Mouse (Mus musculus) limb, embryonic 12.5 days (tissue): ENCODE measurements at regions not wholly inside any gene's neighbourhood (a gene's known extent, or its start where the extent isn't known, plus 50 kb on each side); places are given as distances from the start of the nearest gene placed in this dataset.

ENCODE experiments used
- ATAC-seq: fragments of 200-750 bp; cut with Nextera tagmentation; 2 replicates; pipeline ENCODE4 v1.8.0; 2017; ENCODE audit warnings: low read depth, moderate TSS enrichment; ENCODE audit not compliant: insufficient number of reproducible peaks, insufficient read depth, low FRiP score, low TSS enrichment
- H3K27ac ChIP-seq: fragments of 300-500 bp; sonication (generic); 2 replicates; pipeline ENCODE4 v1.5.1; 2016; ENCODE audit warnings: mild to moderate bottlenecking, moderate library complexity
- H3K27me3 ChIP-seq: fragments of 300-500 bp; sonication (generic); 2 replicates; pipeline ENCODE4 v1.6.1; 2016; ENCODE audit warnings: mild to moderate bottlenecking, moderate library complexity
- H3K36me3 ChIP-seq: fragments of 300-500 bp; sonication (generic); 2 replicates; pipeline ENCODE4 v1.6.1; 2016; ENCODE audit warnings: mild to moderate bottlenecking, moderate library complexity
- H3K4me1 ChIP-seq: fragments of 300-500 bp; sonication (generic); replicated peaks from 2 replicates; pipeline ENCODE4 v1.6.1; 2016
- H3K4me2 ChIP-seq: fragments of 300-500 bp; sonication (generic); 2 replicates; pipeline ENCODE4 v1.6.1; 2016; ENCODE audit warnings: mild to moderate bottlenecking, moderate library complexity
- H3K4me3 ChIP-seq: fragments of 300-500 bp; sonication (generic); replicated peaks from 2 replicates; pipeline ENCODE4 v1.5.1; 2016; ENCODE audit warnings: mild to moderate bottlenecking
- H3K9ac ChIP-seq: fragments of 300-500 bp; sonication (generic); replicated peaks from 2 replicates; pipeline ENCODE4 v1.6.1; 2016; ENCODE audit warnings: mild to moderate bottlenecking, moderate library complexity
- H3K9me3 ChIP-seq: fragments of 300-500 bp; sonication (generic); 2 replicates; pipeline ENCODE4 v1.6.1; 2016; ENCODE audit warnings: mild to moderate bottlenecking, moderate library complexity
- WGBS: fragments of 180-500 bp; shearing (Covaris S2); methylation state at CpG from one replicate; pipeline ENCODE4 v1.1.7; 2016; 5-methylcytosine and 5-hydroxymethylcytosine counted together

DNA sequence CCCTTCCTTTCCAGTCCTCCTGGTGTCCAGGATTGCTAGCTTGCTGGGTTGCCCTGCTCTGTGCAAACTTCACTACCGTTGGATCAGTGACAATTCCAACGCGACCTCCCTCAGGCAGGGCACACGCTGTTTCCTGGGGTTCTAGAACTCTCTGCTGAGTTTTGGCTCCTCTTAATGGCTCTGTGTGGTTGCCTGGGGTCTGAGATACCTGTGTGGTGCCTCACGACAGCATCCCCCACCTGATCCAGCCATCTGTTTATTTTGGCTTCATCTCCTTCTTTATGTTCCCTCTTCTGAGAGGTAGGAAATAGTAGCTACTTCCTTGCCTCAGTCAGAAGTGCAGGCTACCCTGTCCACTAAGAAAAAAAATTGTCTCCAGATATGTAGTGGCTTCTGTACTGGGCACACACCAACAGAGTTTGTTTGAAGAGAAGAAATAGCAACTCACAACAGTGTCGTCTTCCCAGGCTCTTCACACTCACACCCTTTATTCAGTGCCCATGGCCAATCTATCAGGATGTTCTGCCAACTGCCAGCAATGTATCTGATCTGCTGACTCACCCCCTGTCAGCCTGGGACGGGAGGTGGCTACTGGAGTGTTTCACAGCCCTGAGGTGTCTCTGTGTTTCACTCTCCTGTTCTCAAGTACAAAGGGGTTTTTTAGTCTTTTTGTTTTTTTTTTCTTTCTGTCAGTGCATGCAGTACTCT lies 544.1 kb downstream of the Bnc2 start:
- Histone ChIP-seq H3K9ac (no peak overlapping the region), H3K4me1 (peaks cover 24% of the 10 kb centered on the region), H3K36me3 (no peaks in the 10 kb centered on the region), H3K27ac (no peak overlapping the region), H3K9me3 (no peaks in the 10 kb centered on the region), H3K4me2 (no peak overlapping the region), H3K4me3 (no peak overlapping the region), H3K27me3 (peaks cover 3% of the 10 kb centered on the region; the same call in 1 of the 2 replicates)
- WGBS = 68% methylated on average over 7 of the region's 7 CpGs
- no peak for ATAC-seq

DNA sequence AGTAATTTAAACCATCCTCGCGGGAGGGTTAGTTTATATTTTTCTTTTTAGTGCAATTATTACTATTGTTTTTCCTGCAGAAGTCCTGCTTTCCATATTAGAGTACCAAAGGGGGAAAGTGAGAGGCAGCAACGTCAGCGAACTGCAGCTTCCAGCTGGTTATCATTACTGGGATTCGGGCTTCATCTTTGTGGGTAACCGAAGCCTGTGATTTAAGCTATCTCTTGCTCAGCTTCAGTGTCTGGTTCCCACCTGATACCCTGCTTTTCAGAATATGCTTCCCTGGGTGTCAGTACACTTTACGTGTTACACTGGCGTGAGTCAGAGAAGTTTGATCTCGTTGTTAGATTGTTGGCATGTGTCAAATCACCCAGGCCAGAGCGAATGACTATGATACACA lies 539.3 kb downstream of the Bnc2 start:
- H3K27ac ChIP-seq = peak overlapping the region; percentile 62
- WGBS = 38% methylated on average over 10 of the region's 10 CpGs
- peaks cover 6% of the 10 kb centered on the region; the same call in 1 of the 2 replicates for H3K9me3 ChIP-seq

DNA sequence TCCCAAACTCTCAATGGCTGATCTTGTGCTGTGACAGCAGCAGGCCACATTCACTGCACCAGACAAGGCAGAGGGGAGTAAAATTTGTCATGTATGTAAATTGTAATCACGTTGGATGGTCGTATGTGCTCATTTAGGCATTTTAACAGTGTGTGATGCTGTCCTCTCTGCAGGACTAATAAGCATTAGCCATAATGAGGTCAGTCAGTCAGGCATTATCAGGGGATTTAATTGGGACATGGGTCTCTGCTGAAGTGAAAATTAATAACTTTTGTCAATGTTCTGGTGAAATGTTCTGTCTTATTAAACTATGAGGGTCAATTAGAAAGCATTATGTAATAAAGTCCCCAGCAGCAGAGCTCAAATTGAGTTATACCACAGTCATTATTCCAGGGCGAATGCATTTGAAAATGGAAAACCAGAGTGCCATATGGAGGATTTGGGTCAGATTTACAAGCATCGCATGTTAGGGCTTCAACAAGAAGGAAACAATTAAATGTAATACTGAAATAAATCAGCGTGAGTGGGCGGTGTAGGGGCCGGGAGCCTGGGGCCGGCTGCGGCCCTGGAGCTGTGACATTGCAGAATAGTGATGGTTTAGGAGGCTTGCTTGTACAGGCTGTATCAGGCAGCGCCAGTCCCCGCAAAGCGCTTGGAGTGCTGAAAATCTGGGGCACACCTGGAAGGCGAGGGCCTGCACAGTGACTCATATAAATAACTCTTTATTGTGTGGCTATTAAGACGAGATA lies 537.7 kb downstream of the Bnc2 start:
- peaks cover 48% of the 10 kb centered on the region for H3K4me1 ChIP-seq
- peak overlapping the region; percentile 66 for H3K27ac ChIP-seq
- WGBS = 10% methylated on average over 14 of the region's 14 CpGs
- no peaks in the 10 kb centered on the region for H3K36me3 ChIP-seq
- H3K9me3 ChIP-seq = peaks cover 12% of the 10 kb centered on the region; the same call in 1 of the 2 replicates
- H3K4me3 ChIP-seq = no peak overlapping the region
- H3K9ac ChIP-seq = no peak overlapping the region
- H3K4me2 ChIP-seq = 0 out of 2 replicates have a peak overlapping the region, but pooled peaks have one; percentile 6
- peaks cover 9% of the 10 kb centered on the region; the same call in 1 of the 2 replicates for H3K27me3 ChIP-seq
- peak; percentile 95 for ATAC-seq

More for the DNA sequence above, 539.3 kb downstream of the Bnc2 start:
- Histone ChIP-seq H3K9ac (no peak overlapping the region), H3K4me2 (0 out of 2 replicates have a peak overlapping the region, but pooled peaks have one; percentile 13), H3K4me3 (no peak overlapping the region), H3K4me1 (peaks cover 48% of the 10 kb centered on the region), H3K36me3 (no peaks in the 10 kb centered on the region), H3K27me3 (peaks cover 10% of the 10 kb centered on the region; the same call in 1 of the 2 replicates)
- no peak for ATAC-seq

DNA sequence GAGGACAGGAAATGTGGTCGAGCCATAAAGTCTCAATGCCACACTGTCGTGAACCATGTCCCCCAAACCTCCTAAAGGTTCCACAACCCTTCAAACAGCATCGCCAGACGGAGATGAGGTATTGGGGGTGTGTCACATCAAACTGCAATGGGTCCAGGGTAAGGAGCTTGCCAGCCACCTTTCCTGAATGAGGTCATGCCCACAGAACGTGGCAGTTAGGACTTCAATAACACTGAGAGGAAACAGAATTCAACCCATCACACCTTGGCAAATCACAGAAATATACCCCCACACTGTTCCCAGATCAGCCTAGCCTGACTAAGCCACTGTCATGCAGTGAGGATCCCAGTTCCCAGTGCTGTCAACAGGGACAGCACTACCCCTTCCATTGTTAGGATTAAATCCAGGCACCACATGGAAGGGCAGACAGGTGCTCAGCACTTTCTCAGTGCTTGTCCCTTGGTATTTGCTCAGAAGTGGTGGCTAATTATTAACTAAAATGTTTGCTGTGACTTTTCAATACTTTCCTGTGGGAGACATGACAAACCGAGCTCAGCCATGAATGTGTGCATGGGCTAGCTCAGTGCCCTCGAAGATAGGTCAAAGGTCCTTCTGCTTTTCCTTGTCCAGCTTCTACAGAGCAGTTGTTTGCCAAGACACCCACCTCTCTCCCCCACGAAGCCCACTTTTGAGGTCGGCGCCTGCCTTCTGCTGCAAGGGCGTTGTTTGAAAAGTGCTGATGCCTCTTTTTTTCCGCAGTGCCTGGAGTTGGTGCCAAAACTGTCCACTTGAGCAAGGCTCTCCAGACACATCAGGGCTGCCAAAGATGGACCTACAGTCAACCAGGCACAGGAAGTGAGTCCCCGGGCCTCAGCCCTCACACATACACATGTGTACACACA lies 525.7 kb downstream of the Bnc2 start:
- no peak overlapping the region for H3K9ac ChIP-seq
- H3K4me3 ChIP-seq = no peak overlapping the region
- no peaks in the 10 kb centered on the region for H3K9me3 ChIP-seq
- H3K27ac ChIP-seq = no peak overlapping the region
- no peaks in the 10 kb centered on the region for H3K36me3 ChIP-seq
- 84% methylated on average over 13 of the region's 13 CpGs for WGBS
- H3K4me1 ChIP-seq = peaks cover 24% of the 10 kb centered on the region
- H3K4me2 ChIP-seq = no peak overlapping the region
- ATAC-seq = no peak
- no peaks in the 10 kb centered on the region for H3K27me3 ChIP-seq

DNA sequence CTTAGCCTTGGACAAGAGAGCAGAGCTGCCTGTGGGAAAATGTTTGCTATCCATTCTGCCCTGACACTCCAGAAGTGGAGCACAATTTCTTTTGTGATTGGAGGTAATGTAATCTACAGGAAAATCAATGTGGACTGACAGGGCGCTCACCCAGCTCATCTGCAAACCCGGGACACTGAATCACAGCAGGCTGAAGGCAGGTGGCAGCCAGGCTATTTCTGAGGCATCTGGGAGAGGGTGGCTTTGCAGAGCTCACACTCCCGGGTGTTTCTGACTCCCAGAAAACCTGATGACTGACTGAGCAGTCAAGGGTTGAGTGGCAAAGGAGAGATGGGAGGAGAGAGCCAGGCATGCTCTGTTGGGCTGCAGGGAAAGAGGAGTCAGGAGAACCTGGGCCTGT lies 524.4 kb downstream of the Bnc2 start:
- H3K4me1 ChIP-seq = peaks cover 24% of the 10 kb centered on the region
- no peaks in the 10 kb centered on the region for H3K27me3 ChIP-seq
- no peak for ATAC-seq
- no peak overlapping the region for H3K4me2 ChIP-seq
- H3K9me3 ChIP-seq = no peaks in the 10 kb centered on the region
- no peak overlapping the region for H3K27ac ChIP-seq
- no peaks in the 10 kb centered on the region for H3K36me3 ChIP-seq
- 39% methylated on average over 3 of the region's 3 CpGs for WGBS
- H3K9ac ChIP-seq = no peak overlapping the region
- H3K4me3 ChIP-seq = no peak overlapping the region

DNA sequence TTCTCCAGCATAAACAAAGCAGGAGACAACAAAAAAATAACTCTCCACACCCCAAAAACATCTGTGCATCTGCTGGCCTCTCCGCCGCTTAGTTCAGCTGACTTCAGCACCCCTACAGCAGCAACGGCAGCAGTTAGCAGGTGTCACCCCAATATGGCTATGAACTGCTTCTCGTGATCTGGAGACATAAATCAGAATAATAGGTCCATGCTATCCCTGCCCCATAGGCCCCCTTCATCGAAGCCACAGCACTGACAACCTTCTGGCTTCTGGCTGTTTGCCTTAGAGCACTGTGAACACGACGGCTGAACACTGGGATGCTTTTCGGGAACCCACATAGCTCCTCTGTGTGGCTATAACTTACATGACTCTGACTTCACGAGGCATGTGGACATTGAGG lies 523.8 kb downstream of the Bnc2 start:
- 0 out of 2 replicates have a peak, but pooled peaks have one; percentile 35 for ATAC-seq
- Histone ChIP-seq H3K9me3 (no peaks in the 10 kb centered on the region), H3K27me3 (no peaks in the 10 kb centered on the region), H3K36me3 (no peaks in the 10 kb centered on the region), H3K9ac (no peak overlapping the region), H3K27ac (peak overlapping the region; percentile 57; the same call in 1 of the 2 replicates), H3K4me3 (no peak overlapping the region), H3K4me1 (peaks cover 24% of the 10 kb centered on the region), H3K4me2 (no peak overlapping the region)
- WGBS = 49% methylated on average over 9 of the region's 9 CpGs

DNA sequence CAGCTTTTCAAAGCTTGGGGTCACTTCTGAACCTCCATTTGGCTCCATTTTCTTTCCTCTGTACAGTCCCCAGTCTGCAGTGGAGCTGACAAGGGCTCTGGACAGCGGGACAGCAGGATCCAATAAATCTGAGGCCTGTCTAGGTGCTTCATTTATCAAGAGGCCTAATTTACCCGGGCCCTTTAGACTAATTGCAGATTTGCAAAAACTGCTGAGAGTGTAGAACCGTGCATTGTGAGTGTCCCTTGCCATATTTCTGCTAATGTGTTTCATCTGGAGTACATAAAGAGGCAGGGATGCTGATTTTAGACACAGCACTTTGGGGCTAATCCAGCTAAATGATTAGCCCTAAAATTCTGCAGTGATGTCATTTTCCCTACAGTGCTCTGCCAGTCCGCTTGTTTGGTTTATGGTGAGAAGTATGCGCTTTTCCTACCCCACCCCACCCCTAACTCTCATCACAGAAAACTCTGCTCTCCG lies 523.1 kb downstream of the Bnc2 start:
- 16% methylated on average over 6 of the region's 6 CpGs for WGBS
- Histone ChIP-seq H3K27ac (peak overlapping the region; percentile 57), H3K4me2 (no peak overlapping the region)

DNA sequence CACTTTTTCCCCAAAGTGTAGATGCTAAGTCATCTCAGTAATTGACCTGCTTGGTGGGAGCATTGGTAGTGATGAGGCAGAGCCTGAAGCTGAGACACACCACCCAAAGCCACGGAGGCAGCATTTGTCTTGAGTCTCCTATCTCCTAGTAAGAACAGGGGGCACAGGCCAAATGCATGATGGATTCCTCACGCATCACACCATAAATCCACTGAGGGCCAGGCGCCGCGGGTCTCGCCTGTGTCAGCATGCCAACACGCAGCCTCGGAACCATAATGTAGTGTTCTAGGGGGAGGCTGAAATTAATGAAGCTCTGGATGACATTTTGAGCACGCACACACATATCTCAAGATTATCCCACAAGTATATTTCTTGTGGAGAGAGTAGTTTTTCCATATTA lies 521.5 kb downstream of the Bnc2 start:
- Histone ChIP-seq H3K9ac (no peak overlapping the region), H3K4me3 (no peak overlapping the region), H3K4me2 (no peak overlapping the region), H3K36me3 (no peaks in the 10 kb centered on the region), H3K9me3 (no peaks in the 10 kb centered on the region), H3K27me3 (no peaks in the 10 kb centered on the region), H3K4me1 (peaks cover 38% of the 10 kb centered on the region), H3K27ac (no peak overlapping the region)
- WGBS = 86% methylated on average over 9 of the region's 9 CpGs
- ATAC-seq = no peak

More for the DNA sequence above, 523.1 kb downstream of the Bnc2 start:
- ATAC-seq = 0 out of 2 replicates have a peak, but pooled peaks have one; percentile 30
- Histone ChIP-seq H3K36me3 (no peaks in the 10 kb centered on the region), H3K27me3 (no peaks in the 10 kb centered on the region), H3K4me1 (peaks cover 24% of the 10 kb centered on the region), H3K4me3 (no peak overlapping the region), H3K9ac (no peak overlapping the region), H3K9me3 (no peaks in the 10 kb centered on the region)

DNA sequence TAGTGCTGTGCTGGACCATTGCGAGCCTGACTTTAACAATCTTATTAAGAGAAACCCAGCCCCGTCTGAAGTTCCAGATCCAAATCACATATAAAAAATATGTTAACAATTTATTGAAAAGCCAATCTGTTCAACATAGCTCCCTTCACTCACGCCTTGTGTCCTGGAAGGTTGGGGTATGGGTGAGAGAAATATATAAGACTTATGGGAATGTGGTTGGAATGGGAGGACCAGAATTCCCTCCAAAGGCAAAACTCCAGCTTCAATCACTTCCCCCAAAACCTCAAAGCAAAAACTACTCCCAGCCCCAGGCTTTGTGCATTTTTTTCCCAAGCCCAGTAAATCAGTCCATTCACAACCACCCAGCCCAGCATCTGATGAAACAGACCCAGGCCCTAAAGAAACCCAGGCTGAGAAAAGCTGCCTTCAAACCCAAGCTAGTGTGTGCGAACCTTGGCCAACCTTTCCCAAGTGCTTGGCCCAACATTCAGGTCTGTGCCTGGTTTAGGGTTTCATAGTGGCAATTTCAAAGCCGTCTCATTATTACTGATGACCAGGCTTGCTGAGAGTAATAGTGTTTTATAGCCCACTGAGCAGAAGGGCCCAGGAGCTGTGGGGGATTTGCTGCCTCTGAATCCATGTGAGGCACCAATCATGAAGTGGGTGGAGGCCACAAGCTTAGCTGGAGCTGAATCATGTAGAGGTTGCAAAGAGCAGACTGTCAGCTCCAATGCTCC lies 517.0 kb downstream of the Bnc2 start:
- ATAC-seq = peak; percentile 79; the same call in 1 of the 2 replicates
- 31% methylated on average over 5 of the region's 5 CpGs for WGBS
- no peak overlapping the region for H3K4me2 ChIP-seq
- H3K36me3 ChIP-seq = no peaks in the 10 kb centered on the region
- no peak overlapping the region for H3K9ac ChIP-seq
- H3K4me3 ChIP-seq = no peak overlapping the region
- H3K4me1 ChIP-seq = peaks cover 21% of the 10 kb centered on the region
- no peaks in the 10 kb centered on the region for H3K9me3 ChIP-seq
- H3K27ac ChIP-seq = peak overlapping the region; percentile 63
- H3K27me3 ChIP-seq = no peaks in the 10 kb centered on the region

DNA sequence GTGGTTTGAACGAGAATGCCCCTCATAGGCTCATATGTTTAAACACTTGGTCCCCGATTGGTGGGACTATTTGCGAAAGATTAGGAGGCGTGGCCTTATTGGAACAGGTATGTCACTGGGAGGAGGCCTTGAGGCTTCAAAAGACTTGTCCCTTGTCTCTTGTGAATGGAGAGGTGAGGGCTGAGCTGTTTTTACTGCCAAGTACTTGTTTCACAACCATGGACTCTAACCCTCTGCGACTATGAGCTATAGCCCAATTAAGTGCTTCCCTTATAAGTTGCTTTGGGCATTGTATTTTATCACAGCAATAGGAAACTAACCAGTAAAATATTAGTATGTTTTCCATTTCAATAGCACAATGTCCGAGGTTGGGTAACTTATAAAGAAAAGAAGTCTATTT lies 511.7 kb downstream of the Bnc2 start:
- 90% methylated on average over 6 of the region's 6 CpGs for WGBS
- H3K36me3 ChIP-seq = no peaks in the 10 kb centered on the region
- H3K4me2 ChIP-seq = no peak overlapping the region
- H3K27ac ChIP-seq = no peak overlapping the region
- no peak overlapping the region for H3K9ac ChIP-seq
- peaks cover 10% of the 10 kb centered on the region for H3K4me1 ChIP-seq
- ATAC-seq = no peak
- no peak overlapping the region for H3K4me3 ChIP-seq
- H3K9me3 ChIP-seq = no peaks in the 10 kb centered on the region
- no peaks in the 10 kb centered on the region for H3K27me3 ChIP-seq
